Mouse (Mus musculus) liver, embryonic 14.5 days (tissue): ENCODE measurements around the gene Aacs.

Experiments
- CTCF ChIP-seq: IDR thresholded peaks from 2 replicates; pipeline ENCODE4 v1.5.1; 2016; ENCODE audit warnings: antibody characterized with exemption, low read depth, control low read depth
- EP300 ChIP-seq: IDR thresholded peaks from 2 replicates; pipeline ENCODE4 v1.6.1; 2016; ENCODE audit warnings: antibody characterized with exemption, low read depth

DNA sequence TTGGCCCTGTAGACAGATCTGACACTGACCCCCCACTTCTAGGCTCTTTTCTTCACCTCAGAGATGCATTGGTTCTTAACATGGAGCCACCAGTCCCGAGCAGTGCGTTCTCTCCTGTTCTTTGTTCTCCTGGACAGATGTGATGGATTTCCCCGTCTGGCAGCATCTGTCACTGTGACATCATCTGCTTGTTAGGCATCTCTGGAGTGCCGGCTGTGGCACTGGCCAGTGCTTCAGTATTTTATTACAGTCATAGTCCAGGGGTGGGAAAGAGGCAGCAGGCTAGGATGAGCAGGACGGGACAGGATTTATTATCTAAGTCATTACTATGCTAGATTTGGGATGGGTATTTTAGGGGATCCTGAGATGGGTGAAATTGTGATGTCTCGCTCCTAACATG lies 87.9 kb downstream of the Aacs start:
- TF ChIP-seq CTCF (no peak), EP300 (no peak)
